Mouse (Mus musculus) adrenal gland (tissue): ENCODE data around the gene Med13l.

Experiments
- intact Hi-C: fragments of 180-260 bp; cut with DNase I; formaldehyde crosslinking; loops from one replicate; pipeline ENCODE4 v1.15.1; 2025
- long read RNA-seq, 2 experiments: library from polyadenylated mRNA; unstranded; transcript quantifications; one replicate each; pipeline ENCODE4 v2.0.0; 2020; ENCODE audit warnings: borderline replicate concordance in 1 of 2; ENCODE audit not compliant: insufficient replicate concordance in 1 of 2

Gene Med13l
- long read RNA-seq, experiment 1, partial matches to known transcripts, result 4 of 4 reads
- long read RNA-seq, experiment 1, other reads (novel, unspliced or antisense), result 0 of 4 reads
- long read RNA-seq, experiment 2, partial matches to known transcripts, result 13 of 16 reads
- long read RNA-seq, experiment 2, other reads (novel, unspliced or antisense), result 3 of 16 reads

GRCm38 (mm10) chr5:118560385-118561085 lies at the start of gene Med13l:
Gene Med13l, plus strand, starts transcription at chr5:118560679.
- intact Hi-C loops, result loop anchor here (5.0 kb wide), 1 partner anchor 228 kb away; no protein-coding TSS in a partner anchor

GRCm38 (mm10) chr5:118510969-118511368 lies 49.5 kb upstream of the Med13l start:
- intact Hi-C loops, result no loop called here

GRCm38 (mm10) chr5:118513005-118513404 lies 47.5 kb upstream of the Med13l start:
- intact Hi-C loops, result no loop called here

GRCm38 (mm10) chr5:118513629-118514526 lies 46.6 kb upstream of the Med13l start:
- intact Hi-C loops, result no loop called here

GRCm38 (mm10) chr5:118514527-118514831 lies 46.0 kb upstream of the Med13l start:
- intact Hi-C loops, result no loop called here

GRCm38 (mm10) chr5:118514842-118515241 lies 45.6 kb upstream of the Med13l start:
- intact Hi-C loops, result no loop called here

- intact Hi-C loops, result no loop called here
Observed at GRCm38 (mm10) chr5:118515280-118515721, 45.2 kb upstream of the Med13l start.

GRCm38 (mm10) chr5:118516066-118516465 lies 44.4 kb upstream of the Med13l start:
- intact Hi-C loops, result no loop called here

GRCm38 (mm10) chr5:118516470-118516869 lies 44.0 kb upstream of the Med13l start:
- intact Hi-C loops, result no loop called here

- intact Hi-C loops, result no loop called here
Observed at GRCm38 (mm10) chr5:118520457-118520856, 40.0 kb upstream of the Med13l start.

GRCm38 (mm10) chr5:118524400-118524799 lies 36.1 kb upstream of the Med13l start:
- intact Hi-C loops, result no loop called here

GRCm38 (mm10) chr5:118525634-118526033 lies 34.8 kb upstream of the Med13l start:
- intact Hi-C loops, result no loop called here

GRCm38 (mm10) chr5:118526504-118526903 lies 34.0 kb upstream of the Med13l start:
- intact Hi-C loops, result no loop called here

- intact Hi-C loops, result no loop called here
Observed at GRCm38 (mm10) chr5:118529241-118529640, 31.2 kb upstream of the Med13l start.

- intact Hi-C loops, result no loop called here
Observed at GRCm38 (mm10) chr5:118532125-118532524, 28.4 kb upstream of the Med13l start.

GRCm38 (mm10) chr5:118532659-118533058 lies 27.8 kb upstream of the Med13l start:
- intact Hi-C loops, result no loop called here

GRCm38 (mm10) chr5:118534407-118534921 lies 26.0 kb upstream of the Med13l start:
- intact Hi-C loops, result no loop called here

GRCm38 (mm10) chr5:118535130-118535529 lies 25.3 kb upstream of the Med13l start:
- intact Hi-C loops, result no loop called here

- intact Hi-C loops, result no loop called here
Observed at GRCm38 (mm10) chr5:118538487-118538886, 22.0 kb upstream of the Med13l start.

GRCm38 (mm10) chr5:118543816-118544215 lies 16.7 kb upstream of the Med13l start:
- intact Hi-C loops, result no loop called here

GRCm38 (mm10) chr5:118550493-118550892 lies 10.0 kb upstream of the Med13l start:
- intact Hi-C loops, result loop anchor here (10.0 kb wide), 1 partner anchor 286 kb away; no protein-coding TSS in a partner anchor

- intact Hi-C loops, result loop anchor here (10.0 kb wide), 1 partner anchor 288 kb away; no protein-coding TSS in a partner anchor
Observed at GRCm38 (mm10) chr5:118553290-118553689, 7.2 kb upstream of the Med13l start.
